Mouse (Mus musculus) common myeloid progenitor, adult 5-6 weeks (primary cell): ENCODE results near the gene Cdh5. TPM values are rescaled to one million over a fixed set of nuclear protein-coding genes. Genes with fewer than 3 reads are reported as not detected.
"Not testable (repeated sequence)": the region's sequence is repeated elsewhere in the genome, so short reads cannot be mapped to it uniquely, and the experiment has no call there.

Source experiments
- ATAC-seq: replicated peaks from 2 replicates; pipeline ENCODE4 v1.8.0; 2016; ENCODE audit warnings: low read depth, mild to moderate bottlenecking, moderate TSS enrichment, inconsistent platforms; ENCODE audit not compliant: poor library complexity, severe bottlenecking
- total RNA-seq: library from RNA; stranded (forward); fragments of 200-1000, 187-1606 nt; gene quantifications from 2 replicates; pipeline ENCODE4 v1.2.3, GENCODE M21; 2017

The Cdh5 gene
- total RNA-seq, 1 experiment from 2014 or later = not detected

DNA sequence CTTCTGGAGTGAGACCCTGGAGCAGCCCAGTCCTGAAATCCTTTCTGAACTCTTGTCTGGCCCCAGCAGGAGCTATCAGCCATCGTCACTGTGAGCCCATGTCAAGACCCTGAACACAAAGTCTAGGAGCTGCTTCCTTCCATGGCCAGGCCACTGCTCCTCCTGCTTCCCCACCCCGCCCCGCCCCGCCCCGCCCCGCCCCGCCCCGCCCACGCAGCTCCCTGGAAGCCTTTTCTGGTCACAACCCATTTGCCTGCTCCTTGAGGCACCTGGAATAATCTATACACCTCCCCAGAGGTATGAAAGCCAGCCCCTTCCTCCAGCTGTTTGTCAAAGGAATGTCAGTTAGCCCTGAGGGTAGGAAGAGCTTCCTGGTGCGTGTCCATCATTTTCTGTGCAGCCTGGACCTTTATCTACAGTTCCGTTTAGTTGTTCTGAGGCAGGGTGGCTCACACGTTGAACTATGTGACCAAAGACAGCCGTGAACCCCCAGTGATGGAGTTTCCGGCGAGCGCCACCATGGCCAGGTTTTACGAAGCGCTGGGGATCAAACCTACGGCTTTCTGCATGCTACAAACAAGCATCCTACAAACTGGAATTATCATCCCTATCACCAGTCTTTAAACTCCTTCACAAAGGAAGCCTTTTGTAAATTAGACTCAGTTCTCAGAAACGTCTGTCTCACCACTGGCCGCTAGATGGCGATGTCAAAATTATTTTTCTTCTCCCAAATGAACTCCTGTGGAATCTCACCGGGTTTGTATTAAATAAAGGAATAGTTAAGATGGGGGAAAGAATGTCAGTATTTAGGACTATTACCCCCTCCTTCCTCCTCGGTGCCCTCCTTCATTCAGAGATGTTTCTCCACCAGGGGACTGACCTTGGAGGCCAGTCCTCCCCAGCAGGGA is 10.2 kb upstream of the Cdh5 start:
- ATAC-seq = peak; percentile 74

DNA sequence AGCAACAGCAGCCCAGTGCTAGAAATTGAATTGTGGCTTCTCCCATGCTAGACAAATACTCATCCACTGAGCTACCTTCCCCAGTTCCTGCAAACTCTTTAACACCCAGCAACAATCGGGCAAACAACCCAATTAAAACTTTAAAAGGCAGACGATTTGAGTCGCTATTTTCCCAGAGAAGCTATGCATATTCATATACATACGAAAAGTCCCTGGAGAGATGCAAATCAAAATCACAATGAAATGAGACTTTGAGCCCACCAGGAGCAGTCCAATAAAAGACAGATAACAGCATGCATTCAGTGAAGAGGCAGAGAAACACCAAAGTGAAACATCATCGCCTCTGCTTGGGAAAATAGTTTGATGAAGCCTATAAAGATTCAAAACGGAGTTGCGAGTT is 8.1 kb upstream of the Cdh5 start:
- no peak for ATAC-seq

DNA sequence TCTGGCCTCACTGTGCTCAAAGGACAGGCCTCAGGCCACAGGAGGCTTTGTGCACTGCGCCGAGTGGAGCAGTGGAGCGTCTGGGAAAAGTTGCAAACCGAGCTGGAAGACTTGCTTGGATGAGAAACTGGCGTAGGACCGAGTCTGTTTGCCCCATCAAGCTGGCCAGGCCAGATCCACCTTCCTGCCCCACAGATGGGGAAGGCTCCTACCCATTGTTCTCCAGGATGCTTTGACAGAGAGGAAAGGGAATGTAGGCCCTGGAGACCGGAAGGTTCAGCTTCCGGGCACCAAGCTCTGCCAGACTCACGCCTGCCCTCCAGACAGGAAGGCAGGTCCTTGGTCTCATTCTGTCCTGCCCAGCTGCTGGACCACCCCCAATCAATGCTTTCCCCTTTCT is 5.8 kb upstream of the Cdh5 start:
- no peak for ATAC-seq

DNA sequence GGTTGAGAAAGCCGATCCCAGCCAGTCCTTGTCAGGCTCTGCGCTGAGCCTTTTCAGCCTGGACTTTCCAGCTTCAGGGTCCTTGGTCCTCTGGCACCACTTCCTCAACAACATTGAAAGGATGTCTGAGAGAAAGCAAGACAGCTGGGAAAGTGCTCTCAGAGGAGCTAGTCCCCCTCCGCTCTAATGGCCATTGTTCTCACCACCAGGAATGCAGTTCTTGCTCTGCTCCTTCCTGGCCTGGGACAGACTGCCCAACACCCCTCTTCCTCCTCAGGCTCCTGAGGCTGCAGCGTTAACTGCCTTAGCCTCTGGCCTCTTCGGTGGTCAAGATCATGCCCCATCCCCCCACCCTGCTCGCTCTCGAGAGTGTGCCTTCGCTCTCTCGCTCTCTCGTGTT is 4.8 kb upstream of the Cdh5 start:
- ATAC-seq = no peak

DNA sequence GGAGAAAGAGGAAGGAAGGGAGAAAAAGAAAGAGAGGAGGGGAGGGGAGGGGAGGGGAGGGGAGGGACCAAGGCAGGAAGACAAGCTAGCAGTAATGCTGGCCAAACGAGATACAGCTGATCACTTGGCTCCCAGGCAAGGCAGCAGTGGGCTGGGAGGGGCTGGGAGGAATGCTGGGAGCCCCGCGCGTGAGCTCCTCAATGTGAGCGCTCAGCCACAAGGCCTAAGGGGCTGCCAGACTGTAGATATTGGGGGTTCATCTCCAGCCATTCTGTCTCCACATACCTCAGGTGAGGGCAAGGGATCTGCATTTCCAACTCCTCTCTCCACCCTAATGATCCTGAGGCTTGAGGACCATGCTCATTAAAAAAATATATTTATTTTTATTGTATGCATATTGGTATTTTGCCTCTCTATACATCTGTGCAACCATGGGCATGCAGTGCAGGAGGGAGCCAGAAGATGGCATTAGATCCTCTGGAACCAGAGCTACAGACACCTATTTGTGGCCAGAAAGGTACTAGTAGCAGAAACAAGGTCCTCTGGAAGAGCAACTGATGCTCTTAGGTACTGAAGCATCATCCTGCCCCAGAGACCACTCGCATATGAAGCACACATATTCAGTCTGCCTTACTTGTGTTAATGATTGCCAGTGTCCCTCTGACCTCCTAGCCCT is 2.6 kb upstream of the Cdh5 start:
- peak; percentile 65 for ATAC-seq

DNA sequence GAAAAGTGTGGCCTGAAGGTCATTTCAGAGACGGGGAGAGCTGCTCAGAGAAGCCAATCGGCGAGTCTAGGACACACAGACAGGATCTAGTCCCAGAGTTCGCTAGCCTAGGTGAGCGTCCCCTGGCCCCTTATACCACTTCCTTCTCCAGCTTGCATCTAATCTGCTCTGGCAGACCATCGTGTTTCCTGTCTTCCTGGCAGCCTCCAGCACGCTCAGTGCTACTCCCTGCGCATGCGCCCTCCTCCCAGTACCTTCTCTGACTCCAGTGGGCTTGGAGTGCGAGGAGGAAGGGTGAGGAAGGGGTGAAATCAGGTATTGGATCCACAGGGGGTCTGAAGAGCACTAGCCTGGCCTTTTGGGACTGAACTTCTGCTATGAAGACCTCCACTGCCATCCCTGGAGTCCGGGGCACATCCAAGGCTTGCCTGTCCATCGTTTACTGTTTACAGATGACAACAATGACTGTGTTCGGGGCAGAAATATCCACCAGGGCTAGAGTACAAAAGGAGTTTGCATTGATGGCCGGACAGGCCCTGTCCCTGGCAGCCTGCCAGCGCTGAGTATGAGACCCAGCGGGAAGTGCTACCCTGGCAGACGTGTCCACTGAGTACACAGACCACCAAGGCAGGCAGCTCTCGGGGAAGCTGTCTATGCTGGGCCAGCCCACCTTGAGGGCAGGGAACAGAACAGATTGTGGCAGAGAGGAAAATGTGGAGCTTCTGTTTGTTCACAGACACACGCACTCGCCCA is 1.9 kb upstream of the Cdh5 start:
- peak; percentile 88 for ATAC-seq

DNA sequence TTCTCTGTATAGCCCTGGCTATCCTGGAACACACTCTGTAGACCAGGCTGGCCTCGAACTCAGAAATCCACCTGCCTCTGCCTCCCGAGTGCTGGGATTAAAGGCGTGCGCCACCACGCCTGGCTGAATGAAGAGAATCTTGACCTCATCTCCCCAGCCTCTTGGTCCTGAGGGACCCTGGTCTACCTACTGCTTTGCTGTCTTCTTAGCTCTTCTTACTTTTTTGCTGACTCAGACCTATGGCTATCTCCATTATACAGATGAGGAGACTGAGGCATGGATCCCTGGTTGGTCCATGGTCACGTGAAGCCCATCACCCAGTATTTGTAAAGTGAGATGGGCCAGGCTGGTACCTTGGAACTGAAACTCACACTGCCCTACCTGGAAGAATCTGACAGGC is 701 bp upstream of the Cdh5 start:
- not testable (repeated sequence) for ATAC-seq

DNA sequence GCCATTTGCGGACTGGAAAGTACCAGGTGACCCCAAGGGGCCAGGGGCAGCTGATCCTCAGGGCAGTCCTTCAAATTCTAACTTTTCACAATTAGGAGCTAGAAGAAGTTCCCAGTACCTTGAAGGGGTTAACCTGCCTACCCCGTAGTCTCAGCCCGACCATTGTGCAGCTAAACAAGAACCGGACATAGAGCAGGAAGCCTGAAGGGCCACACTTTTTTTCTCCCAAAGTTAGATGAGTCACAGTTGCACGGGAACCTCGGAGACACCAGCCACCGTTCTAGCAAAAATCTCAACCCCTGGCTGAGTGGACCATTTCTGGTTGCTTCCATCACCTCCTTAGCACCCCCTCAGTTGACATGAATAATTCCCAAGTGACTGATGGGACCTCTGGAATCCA is 2.0 kb downstream of the Cdh5 start:
- ATAC-seq = 0 out of 2 replicates have a peak, but pooled peaks have one; percentile 15

DNA sequence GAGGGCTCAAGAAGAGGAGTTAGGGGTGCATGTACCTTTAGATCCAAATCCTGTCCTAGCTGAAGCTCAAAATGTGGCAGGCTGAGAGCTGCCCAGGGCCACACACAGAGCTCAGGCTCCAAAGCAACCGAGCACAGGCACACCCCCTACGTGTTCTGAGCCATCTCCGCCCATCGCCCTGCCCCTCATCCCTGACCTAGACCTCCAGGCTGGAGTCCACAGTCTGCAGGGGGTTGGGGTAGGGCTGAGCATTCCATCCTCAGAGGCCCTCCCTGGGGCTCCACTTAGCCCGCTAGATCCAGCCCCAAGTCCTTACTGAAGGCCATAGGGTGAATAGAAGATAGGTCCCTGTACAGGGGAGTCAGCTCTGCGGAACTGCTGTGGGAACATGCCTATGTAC is 4.3 kb downstream of the Cdh5 start:
- no peak for ATAC-seq

DNA sequence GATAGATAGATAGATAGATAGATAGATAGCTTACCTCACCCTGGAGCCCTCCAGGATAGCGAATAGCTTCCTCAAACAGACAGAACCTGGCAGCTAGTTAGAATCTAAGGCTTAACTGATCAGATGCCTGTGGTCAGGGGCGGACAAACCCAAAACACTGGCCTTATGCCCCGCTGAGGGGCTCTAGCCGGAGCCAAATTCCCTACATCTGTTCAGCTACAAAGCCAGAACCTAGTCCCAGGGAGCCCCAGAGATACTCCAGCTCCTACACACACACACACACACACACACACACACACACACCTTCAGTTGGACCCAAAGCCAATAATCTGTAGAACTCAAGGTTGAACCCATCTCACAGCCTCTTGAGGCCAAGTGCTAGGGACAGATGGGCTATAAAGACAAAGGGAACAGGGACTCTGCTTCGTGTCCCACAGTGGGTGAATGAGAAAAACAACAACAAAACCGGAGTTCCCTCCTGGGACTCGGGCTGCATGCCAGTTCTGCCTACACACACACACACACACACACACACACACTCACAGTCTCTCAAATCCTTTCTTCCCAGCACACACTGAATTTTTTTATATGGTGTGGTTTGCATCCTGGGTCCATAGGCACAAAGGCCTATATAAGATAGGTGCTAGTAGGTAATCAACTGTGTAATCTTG is 5.0 kb downstream of the Cdh5 start:
- ATAC-seq = no peak

DNA sequence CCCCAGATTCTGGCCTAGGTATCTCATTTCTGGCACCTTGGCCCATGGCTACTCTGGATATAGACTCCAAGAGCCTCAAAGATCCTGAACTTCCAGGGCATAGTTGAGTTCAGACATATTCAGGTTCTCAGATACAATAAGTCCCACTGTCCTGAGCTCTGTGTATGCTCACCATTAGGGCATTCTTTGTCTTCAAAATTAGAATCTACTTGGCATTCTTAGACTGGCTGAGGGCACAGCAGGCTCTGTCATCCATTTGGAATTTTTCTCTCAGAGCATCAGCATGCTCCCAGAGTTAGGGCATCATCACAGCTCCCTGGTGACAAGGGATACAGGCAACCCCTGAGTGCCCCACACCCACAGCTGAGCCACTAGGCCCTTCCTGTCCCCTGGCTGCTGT is 5.7 kb downstream of the Cdh5 start:
- ATAC-seq = no peak

DNA sequence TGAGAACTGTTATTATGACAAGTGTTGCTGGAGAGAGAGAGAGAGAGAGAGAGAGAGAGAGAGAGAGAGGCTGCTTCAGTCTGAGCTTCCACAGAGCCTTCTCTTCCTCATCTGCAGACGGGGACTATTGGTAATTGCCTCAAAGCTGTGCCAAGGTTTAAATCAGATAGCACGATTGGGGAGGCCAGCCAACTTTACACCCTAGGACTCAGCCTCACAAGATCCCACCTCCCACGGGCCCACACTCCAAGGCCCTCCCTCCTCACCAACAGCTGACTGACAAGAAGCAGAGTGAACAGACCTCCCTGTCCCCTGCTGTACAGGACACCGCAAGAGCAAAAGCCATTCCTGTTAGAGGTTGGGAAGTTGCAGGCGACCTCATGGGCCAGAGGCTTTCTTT is 6.6 kb downstream of the Cdh5 start:
- no peak for ATAC-seq

DNA sequence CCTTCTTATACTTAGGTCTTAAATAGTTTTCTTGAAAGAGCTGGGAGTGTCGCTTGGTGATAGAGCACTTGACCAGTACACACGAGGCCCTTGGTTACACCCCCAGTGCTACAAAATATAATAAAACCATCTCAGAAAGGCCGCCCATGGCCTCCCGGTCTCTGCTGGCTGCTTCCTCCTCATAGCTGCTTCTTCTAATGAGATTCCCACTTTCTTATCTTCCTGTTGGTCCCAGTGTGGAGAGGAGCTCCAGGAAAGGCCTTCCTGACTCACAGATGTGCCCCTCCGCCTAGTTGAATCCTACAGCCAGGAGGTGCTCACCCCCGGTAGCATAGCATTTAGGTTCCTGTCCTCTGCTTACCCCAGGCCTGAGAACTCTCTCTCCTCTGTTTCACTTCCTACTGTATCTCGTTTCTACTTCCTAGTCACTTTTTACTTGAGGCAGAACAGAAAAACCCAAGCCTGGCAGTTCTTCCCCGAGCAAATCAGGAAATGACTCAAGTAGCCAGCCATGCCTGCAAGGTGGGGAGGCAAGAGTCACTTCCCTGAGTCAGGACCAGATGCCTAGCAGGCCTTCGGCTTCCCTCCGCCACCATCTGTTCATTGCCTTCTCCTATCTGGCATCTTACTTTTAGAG is 9.2 kb downstream of the Cdh5 start:
- ATAC-seq = peak; percentile 94

DNA sequence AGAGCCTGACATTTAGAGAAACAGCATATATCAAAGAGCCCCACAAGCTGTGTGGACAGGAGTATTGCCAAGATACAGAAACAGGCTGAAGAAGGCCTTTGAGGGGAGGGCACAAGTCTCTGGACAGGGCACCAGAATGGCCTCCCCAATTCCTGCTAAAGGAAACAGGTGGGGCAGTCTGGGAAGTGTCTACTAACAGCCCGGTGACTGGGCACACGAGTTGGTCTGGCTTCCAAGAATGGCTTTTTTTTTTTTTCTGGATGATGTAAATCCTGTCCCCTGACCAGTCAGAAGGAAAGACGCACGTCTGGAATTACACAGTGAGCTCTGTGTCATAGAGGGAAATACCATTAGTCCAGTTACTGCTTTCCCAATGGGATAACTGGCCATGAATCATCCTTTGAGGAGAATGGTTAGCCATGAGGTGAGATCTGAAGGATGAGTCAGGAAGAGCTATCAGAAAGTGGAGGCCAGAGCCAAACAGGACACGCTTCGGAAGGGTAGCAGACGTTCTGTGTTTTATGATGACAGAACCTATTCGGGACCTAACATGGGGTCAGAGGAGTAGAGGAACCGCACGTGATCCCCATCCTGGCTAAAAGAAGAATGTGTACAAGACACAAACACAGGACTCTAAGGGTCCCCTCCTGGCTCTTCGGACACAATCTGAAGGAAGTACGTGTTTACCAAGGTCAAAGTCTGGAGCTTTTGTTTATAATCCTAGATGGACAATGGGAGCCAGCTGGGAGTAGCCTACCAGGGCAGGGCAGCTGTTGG is 20.4 kb downstream of the Cdh5 start:
- ATAC-seq = no peak

DNA sequence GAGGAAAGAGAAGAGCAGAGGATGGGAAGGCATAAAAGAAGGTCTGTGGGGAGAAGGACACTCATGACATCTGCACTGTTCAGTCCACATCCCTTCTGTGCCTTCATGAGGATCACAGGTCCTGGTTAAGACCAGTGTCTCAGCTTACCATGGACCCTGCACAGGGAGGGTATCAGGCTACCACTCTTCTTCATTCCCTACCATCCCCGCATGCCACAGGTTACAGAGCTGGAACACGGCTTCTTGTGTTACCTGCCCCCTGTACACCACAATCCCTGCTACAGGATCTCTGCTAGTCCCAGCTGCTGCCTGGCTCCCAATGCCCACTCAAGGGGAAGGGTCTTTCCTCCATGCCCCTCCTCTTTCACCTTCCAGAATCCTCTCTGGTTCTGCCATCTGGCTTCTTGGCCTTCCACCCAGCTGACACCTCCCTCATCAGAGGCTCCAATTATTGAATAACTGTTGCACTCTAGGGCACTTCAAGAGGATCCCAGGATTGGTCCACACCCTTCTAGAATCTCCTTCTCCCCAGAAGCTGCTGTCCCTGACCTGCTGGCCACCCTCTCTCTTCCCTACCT is 21.7 kb downstream of the Cdh5 start:
- ATAC-seq = no peak

DNA sequence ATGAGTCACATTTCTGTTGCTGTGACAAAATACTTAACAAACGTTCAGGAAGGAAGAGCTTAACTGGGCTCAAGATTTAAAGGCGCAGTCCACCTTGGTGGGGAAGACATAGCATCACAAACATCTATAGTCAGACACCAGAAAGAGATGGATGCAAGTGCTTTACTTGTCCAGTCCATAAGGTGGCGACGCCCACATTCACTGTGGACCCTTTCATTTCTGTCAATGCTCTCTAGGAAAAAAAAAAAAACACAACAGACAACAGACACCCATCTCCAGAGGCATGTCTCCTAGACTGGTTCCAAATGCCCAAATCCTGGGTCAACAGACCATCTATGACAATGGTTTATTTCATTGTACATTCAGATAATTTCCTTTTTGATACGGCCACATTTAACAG is 23.1 kb downstream of the Cdh5 start:
- no peak for ATAC-seq

DNA sequence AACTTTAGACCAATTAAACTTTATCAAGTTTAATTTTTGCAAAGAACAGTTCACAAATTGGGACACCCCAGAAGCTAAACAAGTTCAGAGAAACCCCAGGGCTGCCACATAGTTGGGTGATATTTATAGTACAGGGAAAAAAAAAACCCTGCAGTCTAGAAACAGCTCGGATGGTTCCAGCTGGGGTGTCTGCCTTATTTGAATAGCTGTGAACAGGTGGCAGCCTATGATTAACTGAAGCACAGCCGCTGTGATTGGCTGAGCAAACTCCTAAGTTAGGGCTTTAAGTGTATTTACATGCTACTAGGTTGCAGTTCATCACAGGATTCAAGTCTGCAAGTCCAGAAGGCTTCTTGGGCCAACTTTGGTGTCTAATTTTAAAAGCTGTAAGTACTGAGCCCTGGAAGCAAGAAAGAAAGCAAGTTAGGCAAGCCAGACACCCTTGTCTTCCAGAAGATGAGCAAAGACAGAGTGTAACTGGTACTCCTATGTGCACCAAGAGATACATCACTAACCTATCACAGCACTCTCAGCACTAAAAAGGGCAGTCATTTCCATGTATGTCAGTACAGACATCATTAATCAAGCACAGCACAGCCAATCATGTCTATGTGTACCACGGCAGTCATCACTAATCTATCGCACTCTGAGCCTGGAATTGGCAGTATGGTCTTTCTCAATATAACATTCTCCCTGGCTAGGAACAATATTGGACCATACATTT is 25.9 kb downstream of the Cdh5 start:
- no peak for ATAC-seq

DNA sequence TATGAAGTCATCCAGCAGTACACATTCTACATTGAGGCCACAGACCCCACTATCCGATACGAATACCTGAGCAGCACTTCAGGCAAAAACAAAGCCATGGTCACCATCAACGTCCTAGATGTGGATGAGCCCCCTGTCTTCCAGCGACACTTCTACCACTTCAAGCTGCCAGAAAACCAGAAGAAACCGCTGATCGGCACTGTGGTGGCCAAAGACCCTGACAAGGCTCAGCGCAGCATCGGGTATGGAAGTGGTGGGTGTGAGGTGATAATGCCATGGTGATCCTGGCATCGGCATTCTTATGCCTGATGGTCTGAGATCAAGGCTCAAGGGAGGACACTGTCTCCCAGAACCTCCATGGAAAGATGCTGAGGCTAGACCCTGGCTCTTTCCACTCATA is 29.5 kb downstream of the Cdh5 start:
- ATAC-seq = no peak
